Mouse (Mus musculus) hindbrain, embryonic 12.5 days (tissue): ENCODE measurements at regions not wholly inside any gene's neighbourhood (a gene's known extent, or its start where the extent isn't known, plus 50 kb on each side); places are given as distances from the start of the nearest gene placed in this dataset.

ENCODE experiments used
- ATAC-seq: fragments of 200-750 bp; cut with Nextera tagmentation; 2 replicates; pipeline ENCODE4 v1.8.0; 2017; ENCODE audit warnings: moderate TSS enrichment; ENCODE audit not compliant: low FRiP score
- H3K27ac ChIP-seq: fragments of 300-500 bp; sonication (generic); 2 replicates; pipeline ENCODE4 v1.5.1; 2016; ENCODE audit warnings: mild to moderate bottlenecking
- H3K27me3 ChIP-seq: fragments of 300-500 bp; sonication (generic); 2 replicates; pipeline ENCODE4 v1.6.1; 2016; ENCODE audit warnings: mild to moderate bottlenecking
- H3K36me3 ChIP-seq: fragments of 300-500 bp; sonication (generic); 2 replicates; pipeline ENCODE4 v1.6.1; 2016; ENCODE audit warnings: mild to moderate bottlenecking
- H3K4me1 ChIP-seq: fragments of 300-500 bp; sonication (generic); 2 replicates; pipeline ENCODE4 v1.6.1; 2016
- H3K4me2 ChIP-seq: fragments of 300-500 bp; sonication (generic); replicated peaks from 2 replicates; pipeline ENCODE4 v1.6.1; 2016; ENCODE audit warnings: mild to moderate bottlenecking
- H3K4me3 ChIP-seq: fragments of 300-500 bp; sonication (generic); 2 replicates; pipeline ENCODE4 v1.5.1; 2016; ENCODE audit warnings: mild to moderate bottlenecking
- H3K9ac ChIP-seq: fragments of 300-500 bp; sonication (generic); 2 replicates; pipeline ENCODE4 v1.6.1; 2016; ENCODE audit warnings: mild to moderate bottlenecking, moderate library complexity
- H3K9me3 ChIP-seq: fragments of 300-500 bp; sonication (generic); replicated peaks from 2 replicates; pipeline ENCODE4 v1.6.1; 2016; ENCODE audit warnings: mild to moderate bottlenecking
- WGBS: fragments of 180-500 bp; shearing (Covaris S2); methylation state at CpG from one replicate; pipeline ENCODE4 v1.1.7; 2016; 5-methylcytosine and 5-hydroxymethylcytosine counted together

- H3K9ac ChIP-seq, result no peak overlapping the region
- H3K4me1 ChIP-seq, result no peaks in the 10 kb centered on the region
- no peaks in the 10 kb centered on the region for H3K27me3 ChIP-seq
- no peak overlapping the region for H3K27ac ChIP-seq
- 66% methylated on average over 13 of the region's 13 CpGs for WGBS
- H3K4me3 ChIP-seq, result no peak overlapping the region
- H3K4me2 ChIP-seq, result no peak overlapping the region
- H3K36me3 ChIP-seq, result no peaks in the 10 kb centered on the region
- ATAC-seq, result no peak
- no peaks in the 10 kb centered on the region for H3K9me3 ChIP-seq
Observed at GRCm38 (mm10) chr16:46617544-46618335, 119.4 kb upstream of the Nectin3 start.

- ATAC-seq, result no peak
- no peaks in the 10 kb centered on the region for H3K36me3 ChIP-seq
Observed at GRCm38 (mm10) chr16:46616606-46617005, 118.3 kb upstream of the Nectin3 start.

DNA sequence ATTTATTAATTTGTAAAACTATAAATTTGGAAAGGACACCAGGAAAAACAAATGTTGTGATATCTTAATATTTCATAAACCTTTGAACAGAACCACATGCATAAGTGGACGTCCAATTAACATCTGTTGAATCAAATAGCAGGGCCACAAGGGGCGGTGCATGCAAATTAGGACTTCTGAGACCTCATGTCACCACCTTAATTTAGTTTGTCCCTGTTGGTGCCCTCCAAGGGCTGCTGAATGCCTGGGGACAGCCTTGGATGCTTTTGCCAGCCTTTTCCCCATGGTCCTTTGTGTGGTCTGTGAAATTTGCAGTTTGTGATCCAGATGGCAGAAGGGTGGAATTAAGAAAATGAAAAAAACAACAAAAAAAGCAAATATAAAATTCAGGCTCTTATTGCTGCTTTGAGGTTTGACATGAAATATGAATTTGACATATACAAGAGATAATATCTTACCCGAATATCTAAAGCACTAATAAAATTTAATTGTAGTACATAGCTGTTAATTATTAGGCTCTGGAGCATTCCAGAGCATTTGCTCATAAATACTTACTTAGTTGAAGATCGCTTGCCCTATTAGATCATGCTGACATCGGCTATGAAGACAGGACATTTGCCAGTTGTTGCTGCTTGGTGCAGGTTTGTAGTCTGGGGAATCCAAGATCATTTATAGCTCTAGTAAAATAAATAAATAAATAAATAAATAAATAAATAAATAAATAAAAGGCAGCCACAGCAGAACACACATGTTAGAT lies 114.9 kb upstream of the Nectin3 start:
- no peak overlapping the region for H3K4me2 ChIP-seq
- no peaks in the 10 kb centered on the region for H3K36me3 ChIP-seq
- no peaks in the 10 kb centered on the region for H3K9me3 ChIP-seq
- peaks cover 3% of the 10 kb centered on the region; the same call in 1 of the 2 replicates for H3K4me1 ChIP-seq
- no peak overlapping the region for H3K27ac ChIP-seq
- H3K27me3 ChIP-seq, result no peaks in the 10 kb centered on the region
- no peak for ATAC-seq
- WGBS, result 77% methylated on average over 5 of the region's 5 CpGs
- no peak overlapping the region for H3K9ac ChIP-seq
- H3K4me3 ChIP-seq, result no peak overlapping the region

More at GRCm38 (mm10) chr16:46616606-46617005, 118.3 kb upstream of the Nectin3 start:
- Histone ChIP-seq H3K27ac (no peak overlapping the region), H3K4me3 (no peak overlapping the region), H3K9ac (no peak overlapping the region), H3K4me1 (peaks cover 1% of the 10 kb centered on the region; the same call in 1 of the 2 replicates), H3K27me3 (no peaks in the 10 kb centered on the region), H3K9me3 (no peaks in the 10 kb centered on the region), H3K4me2 (no peak overlapping the region)

DNA sequence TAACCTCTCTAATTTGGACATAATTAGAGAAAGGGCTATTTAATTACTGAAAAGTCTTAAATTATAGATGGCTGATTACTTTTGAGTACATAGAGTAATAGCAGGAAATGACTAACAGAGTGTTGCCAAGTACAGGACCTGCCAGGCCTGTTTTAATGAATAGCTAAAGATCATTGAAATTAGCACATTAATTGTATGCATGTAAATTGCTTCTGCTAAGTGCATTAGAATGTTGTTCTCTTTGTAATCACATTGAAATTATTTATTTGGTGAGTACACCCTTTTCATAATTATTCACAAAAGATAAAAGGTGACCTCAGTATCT lies 107.5 kb upstream of the Nectin3 start:
- no peaks in the 10 kb centered on the region for H3K36me3 ChIP-seq
- H3K9me3 ChIP-seq, result no peaks in the 10 kb centered on the region
- no peak overlapping the region for H3K27ac ChIP-seq
- H3K9ac ChIP-seq, result no peak overlapping the region
- H3K4me2 ChIP-seq, result no peak overlapping the region
- H3K4me3 ChIP-seq, result no peak overlapping the region
- 0 out of 2 replicates have a peak, but pooled peaks cover 3% of the 10 kb centered on the region for H3K4me1 ChIP-seq
- ATAC-seq, result no peak
- H3K27me3 ChIP-seq, result no peaks in the 10 kb centered on the region

- no peak overlapping the region for H3K4me3 ChIP-seq
- no peaks in the 10 kb centered on the region for H3K36me3 ChIP-seq
- ATAC-seq, result peak; percentile 64
- no peak overlapping the region for H3K9ac ChIP-seq
- 0 out of 2 replicates have a peak, but pooled peaks cover 3% of the 10 kb centered on the region for H3K4me1 ChIP-seq
- peak overlapping the region; percentile 48; the same call in 1 of the 2 replicates for H3K27ac ChIP-seq
- H3K9me3 ChIP-seq, result no peaks in the 10 kb centered on the region
- 45% methylated on average over 11 of the region's 11 CpGs for WGBS
- H3K4me2 ChIP-seq, result no peak overlapping the region
- no peaks in the 10 kb centered on the region for H3K27me3 ChIP-seq
Observed at GRCm38 (mm10) chr16:46605001-46605878, 106.9 kb upstream of the Nectin3 start.

DNA sequence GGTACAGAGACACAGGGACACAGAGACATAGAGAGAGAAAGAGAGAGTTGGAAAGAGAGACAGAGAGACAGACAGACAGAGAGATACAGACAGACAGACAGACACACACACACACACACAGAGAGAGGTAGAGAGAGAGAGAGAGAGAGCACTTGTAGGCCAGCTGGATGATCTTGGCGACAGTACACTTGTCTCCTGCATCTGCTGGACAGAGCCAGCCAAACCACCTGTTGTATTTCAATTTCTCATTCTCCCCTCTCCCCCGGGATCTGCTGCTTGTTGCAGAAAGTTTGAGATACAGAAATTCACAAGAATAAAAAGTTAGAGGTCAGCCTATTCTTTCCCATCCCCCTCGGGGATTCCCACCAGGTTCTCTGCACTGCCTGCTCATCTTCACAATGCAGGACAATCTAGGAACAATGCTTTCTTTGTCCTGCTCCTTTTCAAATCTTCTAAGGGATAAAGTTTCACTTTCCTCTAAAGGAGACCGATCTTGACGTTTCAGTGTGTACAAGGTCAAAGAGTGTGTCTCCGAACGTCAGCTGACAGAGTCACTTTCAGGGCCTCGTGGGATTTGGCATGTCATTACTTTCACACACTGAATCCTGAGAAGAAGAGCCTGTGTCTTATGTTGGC lies 94.4 kb upstream of the Nectin3 start:
- Histone ChIP-seq H3K9me3 (no peaks in the 10 kb centered on the region), H3K4me2 (no peak overlapping the region), H3K9ac (no peak overlapping the region), H3K4me3 (no peak overlapping the region), H3K27me3 (no peaks in the 10 kb centered on the region), H3K27ac (no peak overlapping the region), H3K36me3 (no peaks in the 10 kb centered on the region), H3K4me1 (peaks cover 3% of the 10 kb centered on the region; the same call in 1 of the 2 replicates)
- WGBS, result 8% methylated on average over 8 of the region's 8 CpGs
- ATAC-seq, result no peak

DNA sequence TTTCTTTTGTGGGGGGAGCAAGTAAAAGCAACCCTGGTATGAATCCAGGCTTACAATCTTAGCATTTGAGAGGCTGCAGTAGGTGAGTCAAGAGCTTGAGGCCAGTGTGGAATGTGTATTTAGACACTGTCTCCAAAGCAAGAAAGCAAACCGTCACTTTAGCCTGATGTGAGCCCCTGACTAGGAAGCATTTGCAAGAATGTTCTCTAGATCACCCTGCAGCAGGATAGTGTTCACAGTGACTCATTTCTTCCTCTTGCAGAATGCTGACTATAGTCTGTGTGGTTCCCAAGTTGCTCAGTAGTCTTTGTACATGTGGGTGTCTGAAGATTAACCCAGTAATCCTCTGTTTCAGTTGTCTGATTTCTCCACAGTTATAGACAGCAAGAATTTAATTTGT lies 88.7 kb upstream of the Nectin3 start:
- Histone ChIP-seq H3K4me1 (no peaks in the 10 kb centered on the region), H3K27ac (no peak overlapping the region), H3K9me3 (no peaks in the 10 kb centered on the region), H3K4me2 (no peak overlapping the region), H3K9ac (no peak overlapping the region), H3K27me3 (no peaks in the 10 kb centered on the region), H3K4me3 (no peak overlapping the region), H3K36me3 (no peaks in the 10 kb centered on the region)
- 78% methylated on average over 1 of the region's 1 CpGs for WGBS
- no peak for ATAC-seq

DNA sequence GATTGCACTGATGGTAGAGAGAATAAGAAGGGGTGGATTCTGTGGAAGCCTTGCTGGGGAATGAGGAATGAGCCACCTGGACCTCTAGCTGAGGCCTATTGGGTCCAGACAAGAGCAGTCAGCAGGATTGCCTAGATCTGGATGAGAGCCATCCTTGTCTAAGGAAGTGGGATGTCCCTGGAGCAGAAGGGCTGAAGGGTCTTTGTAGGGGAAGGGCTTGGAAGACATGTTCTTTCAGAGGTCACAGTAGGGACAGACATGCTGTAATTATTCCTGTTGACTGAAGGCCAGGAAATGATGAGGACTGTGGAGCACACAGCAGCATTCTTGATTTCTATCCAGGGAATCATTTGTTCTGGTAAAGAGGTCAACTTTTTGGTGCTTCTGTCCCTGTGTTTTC lies 86.2 kb upstream of the Nectin3 start:
- Histone ChIP-seq H3K27ac (no peak overlapping the region), H3K4me2 (no peak overlapping the region)

GRCm38 (mm10) chr16:46581115-46581514 lies 82.8 kb upstream of the Nectin3 start:
- WGBS, result 88% methylated on average over 10 of the region's 10 CpGs
- no peak overlapping the region for H3K27ac ChIP-seq
- H3K27me3 ChIP-seq, result no peaks in the 10 kb centered on the region
- no peaks in the 10 kb centered on the region for H3K4me1 ChIP-seq
- H3K36me3 ChIP-seq, result no peaks in the 10 kb centered on the region
- H3K4me2 ChIP-seq, result no peak overlapping the region
- H3K9ac ChIP-seq, result no peak overlapping the region
- no peak for ATAC-seq
- H3K4me3 ChIP-seq, result no peak overlapping the region
- no peaks in the 10 kb centered on the region for H3K9me3 ChIP-seq

More for the DNA sequence above, 86.2 kb upstream of the Nectin3 start:
- Histone ChIP-seq H3K9ac (no peak overlapping the region), H3K27me3 (no peaks in the 10 kb centered on the region), H3K4me3 (no peak overlapping the region), H3K4me1 (no peaks in the 10 kb centered on the region), H3K36me3 (no peaks in the 10 kb centered on the region), H3K9me3 (no peaks in the 10 kb centered on the region)
- ATAC-seq, result no peak

DNA sequence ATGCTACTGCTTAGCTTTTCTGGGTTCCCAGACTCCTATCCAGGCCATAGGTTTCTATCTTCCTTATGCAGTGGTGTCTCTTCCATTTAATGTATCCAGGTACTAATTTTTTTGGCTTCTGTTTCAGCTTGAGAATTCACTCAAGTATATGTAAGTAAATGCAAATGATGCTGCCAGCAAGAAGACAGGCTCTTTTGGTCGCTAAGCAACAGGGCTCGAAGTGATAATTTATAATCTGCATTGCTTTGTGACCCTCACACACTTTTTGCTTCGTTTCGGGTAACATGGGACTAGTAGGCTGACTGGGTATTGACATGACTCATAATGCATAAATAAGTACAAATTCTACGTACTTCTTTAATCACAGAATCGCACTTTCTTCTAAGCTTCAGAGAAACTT lies 75.9 kb upstream of the Nectin3 start:
- WGBS, result 61% methylated on average over 6 of the region's 6 CpGs
- Histone ChIP-seq H3K9me3 (no peaks in the 10 kb centered on the region), H3K27me3 (no peaks in the 10 kb centered on the region), H3K36me3 (no peaks in the 10 kb centered on the region), H3K27ac (no peak overlapping the region), H3K4me3 (no peak overlapping the region), H3K4me2 (no peak overlapping the region), H3K9ac (no peak overlapping the region), H3K4me1 (peaks cover 5% of the 10 kb centered on the region; the same call in 1 of the 2 replicates)
- no peak for ATAC-seq

DNA sequence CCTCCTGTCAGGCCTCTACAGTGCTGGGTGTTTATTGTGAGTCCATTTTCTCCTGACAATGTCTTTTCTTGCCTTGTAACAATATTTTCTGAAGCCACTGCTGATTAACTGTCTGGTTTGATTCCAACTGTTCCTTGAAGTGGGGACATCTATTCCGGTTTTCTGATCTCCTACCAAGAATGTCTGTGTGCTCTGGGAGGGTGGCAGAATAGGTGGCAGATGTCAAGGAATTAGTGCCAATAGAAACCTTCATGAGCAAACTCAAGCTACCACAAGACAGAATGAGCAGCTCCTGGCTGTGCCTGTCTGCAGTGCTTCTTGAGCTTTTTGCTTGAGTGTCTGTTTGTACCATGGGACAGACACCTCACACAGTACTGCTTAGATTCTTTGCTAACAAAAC lies 69.1 kb upstream of the Nectin3 start:
- H3K27me3 ChIP-seq, result no peaks in the 10 kb centered on the region
- H3K27ac ChIP-seq, result no peak overlapping the region
- H3K36me3 ChIP-seq, result no peaks in the 10 kb centered on the region
- H3K4me3 ChIP-seq, result no peak overlapping the region
- H3K9me3 ChIP-seq, result no peaks in the 10 kb centered on the region
- no peak for ATAC-seq
- no peak overlapping the region for H3K4me2 ChIP-seq
- WGBS, result 89% methylated on average over 1 of the region's 1 CpGs
- H3K9ac ChIP-seq, result no peak overlapping the region
- H3K4me1 ChIP-seq, result no peaks in the 10 kb centered on the region
